Mouse (Mus musculus): ENCODE results near the gene A130010J15Rik. TPM values are rescaled to one million over a fixed set of nuclear protein-coding genes. Genes with fewer than 3 reads are reported as not detected.

A130010J15Rik gene
- polyA plus RNA-seq, 1 experiment from 2014 or later = 16.6 TPM

DNA sequence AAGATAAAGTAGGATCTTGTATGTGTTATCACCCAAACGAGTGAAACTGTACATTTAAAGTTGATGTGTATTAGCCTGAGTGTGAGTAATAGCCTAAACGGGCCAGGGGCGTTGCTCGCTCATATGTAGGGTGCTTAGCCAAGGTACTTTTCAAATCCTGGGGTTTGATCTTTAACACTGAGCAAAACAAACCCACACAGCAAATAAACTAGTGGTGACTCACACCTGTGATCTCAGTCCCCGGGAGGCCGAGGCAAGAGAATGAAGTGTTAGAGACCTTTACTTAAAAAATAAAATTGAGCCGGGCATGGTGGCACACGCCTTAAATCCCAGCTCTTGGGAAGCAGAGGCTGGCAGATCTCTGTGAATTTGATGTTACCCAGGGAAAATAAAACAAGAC, 37.0 kb upstream of the A130010J15Rik start:
- 79% methylated on average over 8 of the region's 8 CpGs for WGBS
- Histone ChIP-seq H3K4me1 (ENCODE audit: control insufficient read depth, insufficient read depth, low read length) (peaks cover 5% of the 10 kb centered on the region), H3K4me3 (ENCODE audit: low read depth, low read length) (peak overlapping the region; percentile 97; the same call in 1 of the 2 replicates), H3K9ac (ENCODE audit: low read length) (peak overlapping the region; percentile 64; the same call in 1 of the 2 replicates), H3K27me3 (ENCODE audit: control insufficient read depth, insufficient read depth, low read length) (no peaks in the 10 kb centered on the region), H3K36me3 (ENCODE audit: control insufficient read depth, insufficient read depth, low read length) (0 out of 2 replicates have a peak, but pooled peaks cover 3% of the 10 kb centered on the region), H3K27ac (ENCODE audit: low read depth, low read length) (no peak overlapping the region), H3K4me2 (ENCODE audit: low read depth) (no peak overlapping the region; the same call in 1 of the 2 replicates), H3K9me3 (ENCODE audit: control insufficient read depth, low read length) (no peaks in the 10 kb centered on the region)
- ATAC-seq (ENCODE audit: insufficient read depth, low FRiP score, low TSS enrichment) = 0 out of 2 replicates have a peak, but pooled peaks have one; percentile 32
- no peak for DNase-seq (ENCODE audit: low spot score)

DNA sequence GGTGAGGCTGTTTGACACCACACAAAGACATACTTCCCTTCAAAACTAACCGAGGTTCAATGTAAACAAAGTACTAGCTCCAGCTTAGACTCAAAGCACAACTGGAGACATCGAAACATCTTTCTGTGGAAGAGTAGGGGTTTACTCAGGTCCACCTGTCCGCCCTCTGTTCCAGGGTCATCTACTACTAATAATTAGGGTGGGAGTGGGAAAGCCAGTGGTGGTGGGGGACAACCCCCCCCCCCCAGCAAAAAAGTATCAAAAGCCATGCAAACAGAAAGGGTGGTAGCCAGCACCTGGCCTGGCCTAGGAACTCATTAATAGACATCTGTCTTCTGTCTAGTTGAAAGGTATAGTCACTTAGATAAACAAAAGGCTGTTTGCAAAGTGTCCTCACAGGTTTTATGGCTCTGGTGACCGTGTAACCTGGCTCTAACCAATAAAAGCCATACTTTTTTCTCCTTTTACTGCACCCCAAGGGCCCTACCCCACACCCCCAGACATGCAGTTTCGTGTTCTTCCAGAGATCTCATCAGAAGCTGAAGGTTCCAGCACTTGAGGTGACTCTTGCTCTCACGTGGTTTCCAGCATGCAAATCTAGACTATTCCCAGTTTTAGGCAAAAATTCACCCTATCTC, 36.4 kb upstream of the A130010J15Rik start:
- Histone ChIP-seq H3K9me3 (ENCODE audit: control insufficient read depth, low read length) (no peaks in the 10 kb centered on the region), H3K4me2 (ENCODE audit: low read depth) (no peak overlapping the region), H3K27me3 (ENCODE audit: control insufficient read depth, insufficient read depth, low read length) (no peaks in the 10 kb centered on the region), H3K36me3 (ENCODE audit: control insufficient read depth, insufficient read depth, low read length) (0 out of 2 replicates have a peak, but pooled peaks cover 3% of the 10 kb centered on the region), H3K9ac (ENCODE audit: low read length) (no peak overlapping the region), H3K27ac (ENCODE audit: low read depth, low read length) (no peak overlapping the region), H3K4me1 (ENCODE audit: control insufficient read depth, insufficient read depth, low read length) (peaks cover 5% of the 10 kb centered on the region), H3K4me3 (ENCODE audit: low read depth, low read length) (no peak overlapping the region)
- DNase-seq (ENCODE audit: low spot score) (no peak), ATAC-seq (ENCODE audit: insufficient read depth, low FRiP score, low TSS enrichment) (no peak)
- 57% methylated on average over 6 of the region's 6 CpGs for WGBS

DNA sequence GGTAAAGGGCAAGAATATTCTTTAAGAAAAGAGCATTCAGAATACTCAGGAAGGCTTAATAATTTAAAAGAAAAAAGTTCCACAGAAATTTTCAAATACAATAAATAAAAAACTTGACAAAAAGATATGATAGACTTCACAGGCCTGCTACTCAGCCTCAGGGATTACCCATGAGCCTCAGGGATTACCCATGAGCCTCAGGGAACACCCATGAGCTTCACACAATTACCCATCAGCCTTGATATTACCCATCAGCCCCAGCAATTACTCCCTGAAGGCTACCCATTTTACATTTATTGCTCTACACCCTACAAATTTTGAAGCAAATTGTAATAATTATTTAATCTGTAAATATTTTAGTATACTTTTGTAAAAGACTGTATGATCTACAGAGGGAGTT, 35.5 kb upstream of the A130010J15Rik start:
- no peak for DNase-seq (ENCODE audit: low spot score)
- no peak overlapping the region for H3K9ac ChIP-seq (ENCODE audit: low read length)
- ATAC-seq (ENCODE audit: insufficient read depth, low FRiP score, low TSS enrichment) = no peak
- peaks cover 5% of the 10 kb centered on the region for H3K4me1 ChIP-seq (ENCODE audit: control insufficient read depth, insufficient read depth, low read length)
- no peak overlapping the region for H3K27ac ChIP-seq (ENCODE audit: low read depth, low read length)
- no peaks in the 10 kb centered on the region for H3K27me3 ChIP-seq (ENCODE audit: control insufficient read depth, insufficient read depth, low read length)
- no peaks in the 10 kb centered on the region for H3K9me3 ChIP-seq (ENCODE audit: control insufficient read depth, low read length)
- H3K4me2 ChIP-seq (ENCODE audit: low read depth) = no peak overlapping the region
- 0 out of 2 replicates have a peak, but pooled peaks cover 3% of the 10 kb centered on the region for H3K36me3 ChIP-seq (ENCODE audit: control insufficient read depth, insufficient read depth, low read length)
- H3K4me3 ChIP-seq (ENCODE audit: low read depth, low read length) = no peak overlapping the region

DNA sequence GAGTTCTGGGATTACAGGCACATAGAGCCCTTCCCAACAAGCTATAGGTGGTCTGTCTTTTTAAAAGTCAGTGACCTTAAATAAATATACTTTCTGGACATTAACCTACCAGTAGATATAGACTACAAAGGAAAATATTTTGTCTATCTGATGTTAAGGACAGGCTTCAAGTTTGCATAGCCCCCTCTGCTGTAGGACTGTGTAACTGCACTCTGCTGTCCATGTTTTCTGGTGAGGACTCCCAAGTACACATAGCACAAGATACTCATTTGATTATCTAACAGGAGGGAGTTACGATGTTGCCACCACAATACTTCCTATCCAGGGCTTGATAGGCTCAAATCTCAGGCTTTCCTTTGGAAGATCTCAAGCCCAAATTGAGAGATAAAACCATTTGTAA, 34.1 kb upstream of the A130010J15Rik start:
- H3K9me3 ChIP-seq (ENCODE audit: control insufficient read depth, low read length) = no peaks in the 10 kb centered on the region
- 90% methylated on average over 1 of the region's 1 CpGs for WGBS
- no peaks in the 10 kb centered on the region for H3K36me3 ChIP-seq (ENCODE audit: control insufficient read depth, insufficient read depth, low read length)
- H3K27ac ChIP-seq (ENCODE audit: low read depth, low read length) = no peak overlapping the region
- H3K4me3 ChIP-seq (ENCODE audit: low read depth, low read length) = no peak overlapping the region
- no peaks in the 10 kb centered on the region for H3K27me3 ChIP-seq (ENCODE audit: control insufficient read depth, insufficient read depth, low read length)
- no peak overlapping the region for H3K9ac ChIP-seq (ENCODE audit: low read length)
- no peak for DNase-seq (ENCODE audit: low spot score)
- H3K4me1 ChIP-seq (ENCODE audit: control insufficient read depth, insufficient read depth, low read length) = peaks cover 5% of the 10 kb centered on the region
- H3K4me2 ChIP-seq (ENCODE audit: low read depth) = no peak overlapping the region
- ATAC-seq (ENCODE audit: insufficient read depth, low FRiP score, low TSS enrichment) = no peak

DNA sequence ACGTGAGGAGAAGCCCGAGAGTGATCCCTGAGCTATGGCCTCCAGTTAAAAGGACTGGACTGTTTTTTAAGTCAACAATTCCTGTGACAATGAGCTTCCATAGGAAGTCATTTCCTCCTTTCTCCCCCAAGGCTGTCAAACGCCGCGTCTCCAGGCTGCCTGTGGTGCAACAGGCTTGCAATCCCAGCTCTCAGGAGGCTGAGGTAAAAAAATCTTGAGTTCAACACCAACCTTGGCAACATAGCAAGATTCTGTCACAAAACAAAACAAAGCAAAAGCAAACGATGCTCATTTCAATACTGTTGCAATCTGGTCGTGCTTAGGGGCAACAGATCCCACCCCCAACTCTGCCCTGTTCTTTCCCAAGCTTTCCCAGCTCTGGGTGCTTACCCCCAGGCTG, 29.8 kb upstream of the A130010J15Rik start:
- 48% methylated on average over 7 of the region's 7 CpGs for WGBS

DNA sequence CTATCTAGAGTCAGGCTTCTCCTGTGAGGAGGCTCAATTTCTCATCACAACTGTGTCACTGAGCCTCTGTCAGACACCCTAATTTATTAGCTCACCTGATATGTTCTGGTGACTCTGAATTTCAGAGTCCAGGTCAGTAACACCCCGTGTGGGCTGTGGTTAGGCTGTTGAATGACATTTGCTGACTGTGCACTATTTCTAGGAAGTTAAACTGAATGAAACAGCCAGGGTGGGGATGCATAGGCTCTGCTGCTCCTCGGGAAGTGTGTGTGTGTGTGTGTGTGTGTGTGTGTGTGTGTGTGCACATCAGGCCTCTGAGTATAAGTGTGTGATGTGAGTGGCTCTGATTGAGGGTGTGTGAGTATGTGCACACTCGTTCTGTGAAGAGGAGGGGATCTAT, 29.2 kb upstream of the A130010J15Rik start:
- Histone ChIP-seq H3K27ac (ENCODE audit: low read depth, low read length) (no peak overlapping the region), H3K27me3 (ENCODE audit: control insufficient read depth, insufficient read depth, low read length) (no peaks in the 10 kb centered on the region), H3K36me3 (ENCODE audit: control insufficient read depth, insufficient read depth, low read length) (no peaks in the 10 kb centered on the region), H3K9ac (ENCODE audit: low read length) (no peak overlapping the region), H3K4me3 (ENCODE audit: low read depth, low read length) (no peak overlapping the region), H3K9me3 (ENCODE audit: control insufficient read depth, low read length) (no peaks in the 10 kb centered on the region), H3K4me2 (ENCODE audit: low read depth) (no peak overlapping the region), H3K4me1 (ENCODE audit: control insufficient read depth, insufficient read depth, low read length) (no peaks in the 10 kb centered on the region)
- no peak for ATAC-seq (ENCODE audit: insufficient read depth, low FRiP score, low TSS enrichment)
- 65% methylated on average over 3 of the region's 3 CpGs for WGBS
- DNase-seq (ENCODE audit: low spot score) = no peak

More for the DNA sequence above, 29.8 kb upstream of the A130010J15Rik start:
- ATAC-seq (ENCODE audit: insufficient read depth, low FRiP score, low TSS enrichment) = no peak
- Histone ChIP-seq H3K9ac (ENCODE audit: low read length) (no peak overlapping the region), H3K27ac (ENCODE audit: low read depth, low read length) (no peak overlapping the region), H3K36me3 (ENCODE audit: control insufficient read depth, insufficient read depth, low read length) (no peaks in the 10 kb centered on the region), H3K4me2 (ENCODE audit: low read depth) (no peak overlapping the region), H3K27me3 (ENCODE audit: control insufficient read depth, insufficient read depth, low read length) (no peaks in the 10 kb centered on the region), H3K9me3 (ENCODE audit: control insufficient read depth, low read length) (no peaks in the 10 kb centered on the region), H3K4me3 (ENCODE audit: low read depth, low read length) (no peak overlapping the region), H3K4me1 (ENCODE audit: control insufficient read depth, insufficient read depth, low read length) (no peaks in the 10 kb centered on the region)
- DNase-seq (ENCODE audit: low spot score) = no peak

DNA sequence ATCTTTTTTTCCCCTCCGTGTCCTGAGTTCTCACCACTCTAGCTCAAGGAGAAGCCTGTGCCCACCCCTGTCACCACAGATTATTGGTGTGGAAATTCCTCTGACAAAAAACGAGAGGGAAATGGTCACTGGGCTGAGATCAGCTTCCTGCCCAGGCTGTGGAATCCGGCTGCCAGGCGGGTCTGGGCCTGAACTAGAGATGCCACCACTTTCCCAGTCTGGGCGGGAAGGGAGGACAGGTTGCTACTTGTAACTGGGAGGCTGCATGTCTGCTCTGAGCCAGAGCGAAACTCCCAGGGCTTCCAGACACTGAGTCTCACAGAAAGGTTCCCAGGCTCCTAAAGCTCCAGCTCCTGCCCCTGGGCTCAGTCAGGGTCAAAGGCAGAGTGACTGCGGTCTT, 26.7 kb upstream of the A130010J15Rik start:
- Histone ChIP-seq H3K4me3 (ENCODE audit: low read depth, low read length) (no peak overlapping the region), H3K4me1 (ENCODE audit: control insufficient read depth, insufficient read depth, low read length) (no peaks in the 10 kb centered on the region), H3K27ac (ENCODE audit: low read depth, low read length) (no peak overlapping the region), H3K36me3 (ENCODE audit: control insufficient read depth, insufficient read depth, low read length) (no peaks in the 10 kb centered on the region), H3K27me3 (ENCODE audit: control insufficient read depth, insufficient read depth, low read length) (no peaks in the 10 kb centered on the region), H3K9me3 (ENCODE audit: control insufficient read depth, low read length) (no peaks in the 10 kb centered on the region), H3K9ac (ENCODE audit: low read length) (no peak overlapping the region), H3K4me2 (ENCODE audit: low read depth) (no peak overlapping the region)
- ATAC-seq (ENCODE audit: insufficient read depth, low FRiP score, low TSS enrichment) (no peak), DNase-seq (ENCODE audit: low spot score) (no peak)
- 76% methylated on average over 7 of the region's 7 CpGs for WGBS

DNA sequence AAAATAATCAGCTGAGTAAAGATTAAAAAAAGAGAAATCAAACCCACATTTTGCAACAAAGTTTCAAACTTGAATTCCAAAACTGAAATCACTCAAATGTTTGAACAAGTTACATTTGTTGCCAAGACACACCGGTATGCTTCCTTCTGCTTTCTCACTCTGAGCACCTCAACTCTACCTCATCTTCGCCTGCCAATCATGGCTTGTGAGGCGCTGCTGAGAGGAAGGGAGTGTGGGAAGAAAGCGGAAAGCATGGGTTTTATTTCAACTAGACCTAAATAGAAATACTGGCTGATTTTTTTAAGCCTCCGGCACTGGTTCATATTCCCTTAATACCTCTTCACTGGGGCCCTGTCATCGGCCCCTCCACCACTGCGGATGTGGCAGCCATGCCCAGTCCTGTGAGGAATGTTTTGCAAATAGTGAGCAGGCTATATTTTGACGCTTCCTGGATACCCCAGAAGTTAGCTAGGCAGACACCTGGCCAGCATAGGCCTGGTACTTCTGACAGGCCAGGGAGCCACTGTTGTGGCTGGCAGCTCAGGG, 25.3 kb upstream of the A130010J15Rik start:
- ATAC-seq (ENCODE audit: insufficient read depth, low FRiP score, low TSS enrichment) (no peak), DNase-seq (ENCODE audit: low spot score) (no peak)
- WGBS = 89% methylated on average over 8 of the region's 8 CpGs
- Histone ChIP-seq H3K4me1 (ENCODE audit: control insufficient read depth, insufficient read depth, low read length) (no peaks in the 10 kb centered on the region), H3K4me2 (ENCODE audit: low read depth) (no peak overlapping the region), H3K9me3 (ENCODE audit: control insufficient read depth, low read length) (no peaks in the 10 kb centered on the region), H3K9ac (ENCODE audit: low read length) (no peak overlapping the region), H3K27me3 (ENCODE audit: control insufficient read depth, insufficient read depth, low read length) (no peaks in the 10 kb centered on the region), H3K27ac (ENCODE audit: low read depth, low read length) (no peak overlapping the region), H3K36me3 (ENCODE audit: control insufficient read depth, insufficient read depth, low read length) (no peaks in the 10 kb centered on the region), H3K4me3 (ENCODE audit: low read depth, low read length) (no peak overlapping the region)

DNA sequence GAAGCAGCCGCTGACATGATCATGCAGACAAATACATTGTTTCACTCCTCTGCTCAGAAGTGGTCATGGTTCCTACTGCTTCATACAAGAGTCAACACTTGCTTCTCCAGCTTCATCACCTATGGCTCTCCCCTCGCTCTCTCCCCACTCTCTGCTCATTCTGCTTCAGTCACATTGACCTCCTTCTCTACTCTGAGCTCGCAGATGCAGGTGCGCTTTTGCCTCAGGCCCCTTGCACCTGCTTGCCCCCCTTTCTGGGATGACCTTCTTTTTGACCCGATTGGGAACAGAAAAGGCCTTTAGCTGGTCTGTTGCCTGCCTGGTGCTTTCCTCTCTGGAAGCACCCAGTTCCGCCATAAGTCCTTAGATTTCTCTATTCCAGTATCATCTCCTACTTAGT, 23.3 kb upstream of the A130010J15Rik start:
- no peak overlapping the region for H3K4me2 ChIP-seq (ENCODE audit: low read depth)
- no peak overlapping the region for H3K27ac ChIP-seq (ENCODE audit: low read depth, low read length)
- ATAC-seq (ENCODE audit: insufficient read depth, low FRiP score, low TSS enrichment) (no peak), DNase-seq (ENCODE audit: low spot score) (no peak)
- H3K4me1 ChIP-seq (ENCODE audit: control insufficient read depth, insufficient read depth, low read length) = no peaks in the 10 kb centered on the region
- no peaks in the 10 kb centered on the region for H3K27me3 ChIP-seq (ENCODE audit: control insufficient read depth, insufficient read depth, low read length)
- H3K36me3 ChIP-seq (ENCODE audit: control insufficient read depth, insufficient read depth, low read length) = no peaks in the 10 kb centered on the region
- WGBS = 91% methylated on average over 6 of the region's 6 CpGs
- no peaks in the 10 kb centered on the region for H3K9me3 ChIP-seq (ENCODE audit: control insufficient read depth, low read length)
- no peak overlapping the region for H3K9ac ChIP-seq (ENCODE audit: low read length)
- no peak overlapping the region for H3K4me3 ChIP-seq (ENCODE audit: low read depth, low read length)
